Mouse (Mus musculus) thymus, adult 2 months (tissue): ENCODE measurements around the gene Fyttd1.

Experiments used
- CTCF ChIP-seq: fragments of 200-500 bp; IDR thresholded peaks from 2 replicates; pipeline ENCODE4 v1.5.1; 2012; ENCODE audit warnings: mild to moderate bottlenecking, control low read depth, low read length, moderate library complexity, borderline replicate concordance; ENCODE audit not compliant: control insufficient read depth, poor library complexity, insufficient read depth; ENCODE audit errors: extremely low read depth
- POLR2A ChIP-seq: fragments of 200-500 bp; IDR thresholded peaks from 2 replicates; pipeline ENCODE4 v1.6.1; 2012; ENCODE audit warnings: mild to moderate bottlenecking, low read length, control low read depth, moderate library complexity; ENCODE audit not compliant: control insufficient read depth, poor library complexity, insufficient read depth; ENCODE audit errors: extremely low read depth

DNA sequence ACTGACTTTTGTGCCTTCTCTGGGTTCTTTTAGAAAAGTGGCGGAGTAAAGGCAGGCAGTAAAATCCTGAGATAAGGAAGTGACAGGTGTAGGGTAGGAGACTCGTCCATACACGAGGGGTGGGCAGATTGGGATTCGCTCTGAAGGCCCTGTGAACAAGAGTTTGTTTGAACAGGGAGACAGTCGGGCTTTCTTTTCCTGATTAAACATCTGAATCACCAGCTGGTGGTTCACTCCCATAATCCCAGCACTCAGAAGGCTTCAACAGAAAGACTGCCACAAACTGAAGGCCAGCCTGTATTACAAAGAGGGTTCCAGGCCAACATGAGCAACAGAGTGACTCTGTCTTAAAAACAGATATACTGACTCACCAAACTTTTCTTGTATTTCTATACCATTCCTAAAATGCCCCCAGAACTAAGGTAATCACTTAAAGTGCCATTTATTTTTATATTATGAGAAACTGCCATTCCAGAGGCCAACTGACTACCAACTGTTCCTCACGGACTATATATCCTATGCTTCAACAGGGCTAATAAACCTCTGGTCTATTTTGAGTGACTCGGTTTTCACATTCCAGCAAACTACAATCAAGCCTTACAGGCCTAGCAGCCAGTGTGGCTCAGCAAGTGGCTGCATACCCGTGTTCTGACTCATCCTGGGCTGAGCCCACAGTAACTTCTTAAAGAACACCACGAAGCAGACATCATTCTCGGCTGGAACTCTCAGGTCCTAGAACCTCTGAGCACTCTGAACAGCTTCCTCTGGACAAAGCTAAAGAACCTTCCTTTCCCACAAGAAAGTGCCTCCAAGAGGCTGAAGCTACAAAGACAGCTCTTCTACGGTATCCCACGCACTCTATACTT is 18.3 kb upstream of the Fyttd1 start:
- TF ChIP-seq CTCF = no peak
- TF ChIP-seq POLR2A = no peak
